Mouse (Mus musculus) lung, adult 2 months (tissue): Measurements from ENCODE around the gene Reep3.
A peak's percentile ranks its signal among the peaks of the same experiment; 100 is the strongest.

Experiments used
- CTCF ChIP-seq: fragments of 200-500 bp; IDR thresholded peaks from 2 replicates; pipeline ENCODE4 v1.5.1; 2011; ENCODE audit warnings: mild to moderate bottlenecking, low read length, control low read depth; ENCODE audit not compliant: insufficient read depth
- POLR2A ChIP-seq: fragments of 200-500 bp; IDR thresholded peaks from 2 replicates; pipeline ENCODE4 v1.6.1; 2011; ENCODE audit warnings: low read depth, mild to moderate bottlenecking, control low read depth, low read length, borderline replicate concordance; ENCODE audit errors: extremely low read depth

DNA sequence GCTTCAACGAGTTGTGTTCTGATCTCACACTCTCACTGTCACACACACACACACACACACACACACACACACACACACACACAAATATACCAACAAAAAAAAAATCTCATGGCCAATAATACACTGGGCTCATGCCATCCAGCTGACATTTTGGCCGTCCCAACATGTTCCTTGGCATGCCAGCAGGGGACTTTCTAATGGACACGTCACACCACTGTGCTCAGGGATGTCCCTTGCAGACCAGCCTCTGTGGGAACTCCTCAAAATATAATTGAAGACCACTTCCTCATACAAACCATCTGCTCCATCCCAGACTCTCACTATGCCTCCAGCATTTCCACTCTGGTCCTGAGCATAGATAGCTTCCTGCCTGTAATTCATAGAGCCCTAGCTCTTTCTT is 30.3 kb downstream of the Reep3 start:
- TF ChIP-seq POLR2A: no peak
- peak; percentile 14; the same call in 1 of the 2 replicates for TF ChIP-seq CTCF
